Mouse (Mus musculus): ENCODE measurements around the gene Lmx1b. TPM values are rescaled to one million over a fixed set of nuclear protein-coding genes. Genes with fewer than 3 reads are reported as not detected.
A peak's percentile ranks its signal among the peaks of the same experiment; 100 is the strongest.

Lmx1b gene
- polyA plus RNA-seq, 1 experiment from 2014 or later: 0.94 TPM

- H3K9ac ChIP-seq (replicated peaks; ENCODE audit: low read length): no peak overlapping the region
- no peaks in the 10 kb centered on the region for H3K36me3 ChIP-seq (ENCODE audit: insufficient read depth, low read length)
- peaks cover 32% of the 10 kb centered on the region for H3K4me1 ChIP-seq (ENCODE audit: insufficient read depth, low read length)
- ATAC-seq (ENCODE audit: low FRiP score, low TSS enrichment): peak; percentile 52
- H3K27me3 ChIP-seq (ENCODE audit: insufficient read depth, low read length): peaks cover 53% of the 10 kb centered on the region
- H3K4me3 ChIP-seq (ENCODE audit: low read length): no peak overlapping the region
- WGBS: 1% methylated on average over 18 of the region's 18 CpGs
- no peak overlapping the region for H3K4me2 ChIP-seq (replicated peaks; ENCODE audit: low read depth, low read length)
- H3K9me3 ChIP-seq (ENCODE audit: low read length): no peaks in the 10 kb centered on the region
- H3K27ac ChIP-seq (ENCODE audit: low read length): peak overlapping the region; percentile 44; the same call in 1 of the 2 replicates
Observed at GRCm38 (mm10) chr2:33605487-33606256, 34.6 kb downstream of the Lmx1b start.

- WGBS: 9% methylated on average over 7 of the region's 7 CpGs
- peak; percentile 62 for ATAC-seq (ENCODE audit: low FRiP score, low TSS enrichment)
- Histone ChIP-seq H3K4me3 (ENCODE audit: low read length) (no peak overlapping the region), H3K4me1 (ENCODE audit: insufficient read depth, low read length) (peaks cover 32% of the 10 kb centered on the region), H3K27ac (ENCODE audit: low read length) (peak overlapping the region; percentile 56), H3K4me2 (replicated peaks; ENCODE audit: low read depth, low read length) (no peak overlapping the region), H3K36me3 (ENCODE audit: insufficient read depth, low read length) (no peaks in the 10 kb centered on the region), H3K9me3 (ENCODE audit: low read length) (no peaks in the 10 kb centered on the region), H3K9ac (replicated peaks; ENCODE audit: low read length) (no peak overlapping the region), H3K27me3 (ENCODE audit: insufficient read depth, low read length) (peaks cover 51% of the 10 kb centered on the region)
Observed at GRCm38 (mm10) chr2:33604846-33605486, 35.3 kb downstream of the Lmx1b start.

- Histone ChIP-seq H3K4me3 (ENCODE audit: low read length) (no peak overlapping the region), H3K27ac (ENCODE audit: low read length) (no peak overlapping the region), H3K27me3 (ENCODE audit: insufficient read depth, low read length) (peaks cover 21% of the 10 kb centered on the region; the same call in 1 of the 2 replicates), H3K9ac (replicated peaks; ENCODE audit: low read length) (no peak overlapping the region), H3K4me2 (replicated peaks; ENCODE audit: low read depth, low read length) (no peak overlapping the region), H3K4me1 (ENCODE audit: insufficient read depth, low read length) (peaks cover 21% of the 10 kb centered on the region), H3K36me3 (ENCODE audit: insufficient read depth, low read length) (no peaks in the 10 kb centered on the region), H3K9me3 (ENCODE audit: low read length) (no peaks in the 10 kb centered on the region)
- no peak for ATAC-seq (ENCODE audit: low FRiP score, low TSS enrichment)
- WGBS: 45% methylated on average over 6 of the region's 6 CpGs
Observed at GRCm38 (mm10) chr2:33600520-33600919, 39.8 kb downstream of the Lmx1b start.

GRCm38 (mm10) chr2:33597384-33597783, 42.9 kb downstream of the Lmx1b start:
- Histone ChIP-seq H3K4me2 (replicated peaks; ENCODE audit: low read depth, low read length) (no peak overlapping the region), H3K36me3 (ENCODE audit: insufficient read depth, low read length) (no peaks in the 10 kb centered on the region), H3K4me1 (ENCODE audit: insufficient read depth, low read length) (peaks cover 22% of the 10 kb centered on the region), H3K27me3 (ENCODE audit: insufficient read depth, low read length) (0 out of 2 replicates have a peak, but pooled peaks cover 13% of the 10 kb centered on the region), H3K9ac (replicated peaks; ENCODE audit: low read length) (no peak overlapping the region), H3K4me3 (ENCODE audit: low read length) (no peak overlapping the region), H3K9me3 (ENCODE audit: low read length) (no peaks in the 10 kb centered on the region), H3K27ac (ENCODE audit: low read length) (no peak overlapping the region)
- 71% methylated on average over 4 of the region's 4 CpGs for WGBS
- no peak for ATAC-seq (ENCODE audit: low FRiP score, low TSS enrichment)

GRCm38 (mm10) chr2:33595085-33595423, 45.3 kb downstream of the Lmx1b start:
- Histone ChIP-seq H3K9me3 (ENCODE audit: low read length) (no peaks in the 10 kb centered on the region), H3K4me3 (ENCODE audit: low read length) (no peak overlapping the region)
- WGBS: 16% methylated on average over 7 of the region's 7 CpGs

GRCm38 (mm10) chr2:33594181-33595084, 45.9 kb downstream of the Lmx1b start:
- Histone ChIP-seq H3K4me3 (ENCODE audit: low read length) (no peak overlapping the region), H3K36me3 (ENCODE audit: insufficient read depth, low read length) (no peaks in the 10 kb centered on the region), H3K27me3 (ENCODE audit: insufficient read depth, low read length) (0 out of 2 replicates have a peak, but pooled peaks cover 10% of the 10 kb centered on the region), H3K27ac (ENCODE audit: low read length) (no peak overlapping the region), H3K9ac (replicated peaks; ENCODE audit: low read length) (no peak overlapping the region), H3K4me2 (replicated peaks; ENCODE audit: low read depth, low read length) (no peak overlapping the region), H3K9me3 (ENCODE audit: low read length) (no peaks in the 10 kb centered on the region), H3K4me1 (ENCODE audit: insufficient read depth, low read length) (peaks cover 25% of the 10 kb centered on the region)
- WGBS: 52% methylated on average over 9 of the region's 9 CpGs
- ATAC-seq (ENCODE audit: low FRiP score, low TSS enrichment): peak; percentile 28; the same call in 1 of the 2 replicates

More at GRCm38 (mm10) chr2:33595085-33595423, 45.3 kb downstream of the Lmx1b start:
- Histone ChIP-seq H3K4me1 (ENCODE audit: insufficient read depth, low read length) (peaks cover 25% of the 10 kb centered on the region), H3K4me2 (replicated peaks; ENCODE audit: low read depth, low read length) (no peak overlapping the region), H3K27me3 (ENCODE audit: insufficient read depth, low read length) (0 out of 2 replicates have a peak, but pooled peaks cover 10% of the 10 kb centered on the region), H3K9ac (replicated peaks; ENCODE audit: low read length) (no peak overlapping the region; the same call in 1 of the 2 replicates), H3K27ac (ENCODE audit: low read length) (no peak overlapping the region), H3K36me3 (ENCODE audit: insufficient read depth, low read length) (no peaks in the 10 kb centered on the region)
- ATAC-seq (ENCODE audit: low FRiP score, low TSS enrichment): peak; percentile 44

GRCm38 (mm10) chr2:33592931-33593555, 47.3 kb downstream of the Lmx1b start:
- ATAC-seq (ENCODE audit: low FRiP score, low TSS enrichment): peak; percentile 35; the same call in 1 of the 2 replicates
- Histone ChIP-seq H3K4me3 (ENCODE audit: low read length) (no peak overlapping the region), H3K27ac (ENCODE audit: low read length) (no peak overlapping the region), H3K9me3 (ENCODE audit: low read length) (no peaks in the 10 kb centered on the region), H3K4me1 (ENCODE audit: insufficient read depth, low read length) (peaks cover 25% of the 10 kb centered on the region), H3K9ac (replicated peaks; ENCODE audit: low read length) (0 out of 2 replicates have a peak overlapping the region, but pooled peaks have one; percentile 26), H3K27me3 (ENCODE audit: insufficient read depth, low read length) (0 out of 2 replicates have a peak, but pooled peaks cover 12% of the 10 kb centered on the region), H3K36me3 (ENCODE audit: insufficient read depth, low read length) (no peaks in the 10 kb centered on the region), H3K4me2 (replicated peaks; ENCODE audit: low read depth, low read length) (no peak overlapping the region)
- 16% methylated on average over 12 of the region's 12 CpGs for WGBS

GRCm38 (mm10) chr2:33589280-33589679, 51.0 kb downstream of the Lmx1b start:
- Histone ChIP-seq H3K27ac (ENCODE audit: low read length) (no peak overlapping the region), H3K4me2 (replicated peaks; ENCODE audit: low read depth, low read length) (no peak overlapping the region), H3K9ac (replicated peaks; ENCODE audit: low read length) (no peak overlapping the region), H3K4me3 (ENCODE audit: low read length) (no peak overlapping the region), H3K9me3 (ENCODE audit: low read length) (no peaks in the 10 kb centered on the region), H3K36me3 (ENCODE audit: insufficient read depth, low read length) (no peaks in the 10 kb centered on the region), H3K27me3 (ENCODE audit: insufficient read depth, low read length) (peaks cover 9% of the 10 kb centered on the region), H3K4me1 (ENCODE audit: insufficient read depth, low read length) (peaks cover 30% of the 10 kb centered on the region)
- 81% methylated on average over 9 of the region's 9 CpGs for WGBS
- no peak for ATAC-seq (ENCODE audit: low FRiP score, low TSS enrichment)
